Mouse (Mus musculus): ENCODE measurements around the gene Snrnp70.

DNA sequence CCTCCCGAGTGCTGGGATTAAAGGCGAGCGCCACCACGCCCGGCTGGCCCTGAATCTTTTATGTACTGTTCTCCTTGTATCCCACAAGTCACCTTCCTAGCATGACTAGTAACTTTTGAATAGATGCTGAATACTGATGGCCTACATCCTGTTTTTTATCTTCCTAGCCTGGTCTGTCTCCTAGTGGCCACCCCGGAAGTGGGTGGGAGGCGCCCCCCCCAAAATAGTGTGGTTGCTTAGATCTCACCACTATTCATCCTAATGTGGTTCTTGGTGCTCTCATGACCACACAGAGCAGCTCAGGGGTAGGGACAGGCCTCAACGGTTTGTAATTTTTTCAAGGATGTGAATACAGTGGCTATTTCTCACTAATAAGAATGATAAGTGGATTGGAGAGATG lies 20.9 kb downstream of the Snrnp70 start:
- TF ChIP-seq CTCF (IDR thresholded peaks at IDR 0.05; ENCODE audit: borderline replicate concordance, extremely low read depth, insufficient read depth, insufficient read length) = no peak
- no peak for TF ChIP-seq POLR2A (IDR thresholded peaks at IDR 0.05; ENCODE audit: borderline replicate concordance, extremely low read depth, insufficient read depth, insufficient read length, poor library complexity, severe bottlenecking)
